Mouse (Mus musculus) small intestine, adult 2 months (tissue): Measurements from ENCODE around the gene Zfp318. TPM values are rescaled to one million over a fixed set of nuclear protein-coding genes. Genes with fewer than 3 reads are reported as not detected.

Experiments used
- H3K27ac ChIP-seq: fragments of 200-500 bp; 2 replicates; pipeline ENCODE4 v1.5.1; 2012; ENCODE audit warnings: low read depth, low read length, control low read depth, inconsistent platforms; ENCODE audit not compliant: insufficient read depth
- H3K27me3 ChIP-seq: fragments of 200-500 bp; 2 replicates; pipeline ENCODE4 v1.6.1; 2012; ENCODE audit warnings: mild to moderate bottlenecking, moderate library complexity, low read length, inconsistent platforms; ENCODE audit not compliant: control insufficient read depth, insufficient read depth
- H3K36me3 ChIP-seq: fragments of 200-500 bp; 2 replicates; pipeline ENCODE4 v1.6.1; 2012; ENCODE audit warnings: mild to moderate bottlenecking, low read length, control low read depth, inconsistent platforms; ENCODE audit not compliant: control insufficient read depth, insufficient read depth
- H3K4me1 ChIP-seq: fragments of 200-500 bp; 2 replicates; pipeline ENCODE4 v1.6.1; 2012; ENCODE audit warnings: low read length, inconsistent platforms, mixed read lengths; ENCODE audit not compliant: control insufficient read depth, insufficient read depth, insufficient read length
- H3K4me3 ChIP-seq: fragments of 200-500 bp; 2 replicates; pipeline ENCODE4 v1.5.1; 2012; ENCODE audit warnings: low read depth, mild to moderate bottlenecking, control low read depth, inconsistent platforms, low read length, moderate library complexity
- CTCF ChIP-seq: fragments of 200-500 bp; IDR thresholded peaks from 2 replicates; pipeline ENCODE4 v1.5.1; 2012; ENCODE audit warnings: low read depth, mild to moderate bottlenecking, control low read depth, inconsistent platforms, low read length, moderate library complexity, mixed read lengths; ENCODE audit not compliant: insufficient replicate concordance, insufficient read length; ENCODE audit errors: extremely low read depth
- POLR2A ChIP-seq: fragments of 200-500 bp; IDR thresholded peaks from 2 replicates; pipeline ENCODE4 v1.6.1; 2012; ENCODE audit warnings: low read depth, mild to moderate bottlenecking, control low read depth, inconsistent platforms, low read length, moderate library complexity
- WGBS: fragments of 180-500 bp; shearing (Covaris S2); methylation state at CpG from one replicate; pipeline ENCODE4 v1.1.7; 2018; 5-methylcytosine and 5-hydroxymethylcytosine counted together
- polyA plus RNA-seq: library from polyadenylated mRNA; depleted of rRNA; stranded (reverse); fragments of >200 nt; gene quantifications from 2 replicates; pipeline ENCODE4 v1.2.3, GENCODE M21; 2012

Zfp318 gene
- polyA plus RNA-seq, 1 experiment, result 5.8 TPM

GRCm38 (mm10) chr17:46384061-46384801, 700 bp downstream of the Zfp318 start:
- no peaks in the 10 kb centered on the region; the same call in 1 of the 2 replicates for H3K27me3 ChIP-seq
- peak overlapping the region; percentile 96 for H3K4me3 ChIP-seq
- WGBS, result 1% methylated on average over 70 of the region's 70 CpGs

DNA sequence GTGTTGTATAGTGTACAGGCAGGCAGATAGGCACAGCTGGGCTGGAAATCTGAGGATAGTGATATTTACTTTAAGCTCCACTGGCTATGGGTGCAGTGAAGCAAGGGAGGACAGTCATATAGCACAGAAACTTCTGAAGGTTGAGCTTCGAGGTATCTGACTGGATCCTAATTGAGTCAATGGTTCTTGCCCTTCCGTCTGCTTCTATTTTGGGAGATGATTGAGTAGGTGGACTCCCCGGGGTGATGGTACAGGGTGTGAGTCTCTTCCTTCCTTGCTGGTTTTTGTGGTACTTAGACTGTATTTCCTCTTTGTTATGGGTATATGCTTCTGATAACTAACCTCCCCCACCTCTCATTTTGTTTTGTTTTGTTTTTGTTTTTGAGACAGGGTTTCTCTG, 4.7 kb downstream of the Zfp318 start:
- H3K4me3 ChIP-seq, result no peak overlapping the region
- H3K4me1 ChIP-seq, result no peaks in the 10 kb centered on the region
- 81% methylated on average over 3 of the region's 3 CpGs for WGBS
- peaks cover 3% of the 10 kb centered on the region; the same call in 1 of the 2 replicates for H3K36me3 ChIP-seq
- H3K27me3 ChIP-seq, result no peaks in the 10 kb centered on the region; the same call in 1 of the 2 replicates
- H3K27ac ChIP-seq, result no peak overlapping the region
- no peak for TF ChIP-seq CTCF
- no peak for TF ChIP-seq POLR2A

More at GRCm38 (mm10) chr17:46384061-46384801, 700 bp downstream of the Zfp318 start:
- Histone ChIP-seq H3K36me3 (peaks cover 3% of the 10 kb centered on the region; the same call in 1 of the 2 replicates), H3K4me1 (no peaks in the 10 kb centered on the region), H3K27ac (no peak overlapping the region; the same call in 1 of the 2 replicates)
- TF ChIP-seq CTCF, result no peak
- no peak for TF ChIP-seq POLR2A

DNA sequence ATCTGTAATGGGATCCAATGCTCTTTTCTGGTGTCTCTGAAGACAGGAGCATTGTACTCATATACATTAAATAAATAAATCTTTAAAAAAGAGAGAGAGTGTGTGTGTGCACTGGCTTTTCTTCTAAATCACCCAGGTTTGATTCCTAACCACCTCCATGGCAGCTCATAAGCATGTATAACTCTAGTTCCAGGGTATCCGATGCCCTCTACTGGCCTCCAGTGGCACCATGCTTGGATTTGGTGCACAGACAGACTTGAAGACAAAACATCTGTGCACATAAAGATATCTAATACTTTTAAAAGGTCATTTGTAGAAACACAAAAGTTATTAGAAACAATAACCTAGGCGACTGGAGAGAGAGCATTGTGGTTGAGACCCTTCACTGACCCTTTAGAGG, 9.5 kb downstream of the Zfp318 start:
- no peak overlapping the region for H3K4me3 ChIP-seq
- no peak overlapping the region for H3K27ac ChIP-seq
- peaks cover 11% of the 10 kb centered on the region for H3K36me3 ChIP-seq
- H3K4me1 ChIP-seq, result no peaks in the 10 kb centered on the region
- WGBS, result 52% methylated on average over 2 of the region's 2 CpGs
- no peaks in the 10 kb centered on the region for H3K27me3 ChIP-seq
- TF ChIP-seq POLR2A (no peak), CTCF (peak; percentile 45; the same call in 1 of the 2 replicates)

GRCm38 (mm10) chr17:46394631-46395030, 11.1 kb downstream of the Zfp318 start:
- Histone ChIP-seq H3K27ac (no peak overlapping the region), H3K36me3 (peaks cover 10% of the 10 kb centered on the region), H3K4me3 (no peak overlapping the region), H3K27me3 (no peaks in the 10 kb centered on the region), H3K4me1 (no peaks in the 10 kb centered on the region)
- TF ChIP-seq POLR2A (no peak), CTCF (no peak)
- WGBS, result 85% methylated on average over 1 of the region's 1 CpGs

DNA sequence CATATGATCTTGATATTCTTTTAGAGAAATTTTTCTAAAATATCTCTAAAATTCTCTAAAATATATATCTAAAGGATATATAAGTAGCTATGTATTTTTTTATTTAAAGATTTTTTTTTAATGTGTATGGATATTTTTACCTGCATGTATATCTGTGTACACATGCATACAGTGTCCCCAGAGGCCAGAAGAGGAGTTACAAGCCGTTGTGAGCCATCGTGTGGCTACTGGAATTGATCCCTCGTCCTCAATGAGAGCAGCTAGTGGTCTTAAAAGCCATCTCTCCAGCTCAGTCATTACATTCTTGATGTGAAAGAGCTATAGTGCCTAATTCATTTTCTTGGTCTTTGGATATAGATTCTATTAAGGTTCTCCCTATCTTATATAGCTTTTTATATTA, 24.9 kb downstream of the Zfp318 start:
- no peak overlapping the region for H3K4me3 ChIP-seq
- H3K36me3 ChIP-seq, result peaks cover 25% of the 10 kb centered on the region
- H3K27me3 ChIP-seq, result no peaks in the 10 kb centered on the region
- 31% methylated on average over 3 of the region's 3 CpGs for WGBS
- H3K27ac ChIP-seq, result no peak overlapping the region
- no peaks in the 10 kb centered on the region for H3K4me1 ChIP-seq
- TF ChIP-seq CTCF (no peak), POLR2A (no peak)

DNA sequence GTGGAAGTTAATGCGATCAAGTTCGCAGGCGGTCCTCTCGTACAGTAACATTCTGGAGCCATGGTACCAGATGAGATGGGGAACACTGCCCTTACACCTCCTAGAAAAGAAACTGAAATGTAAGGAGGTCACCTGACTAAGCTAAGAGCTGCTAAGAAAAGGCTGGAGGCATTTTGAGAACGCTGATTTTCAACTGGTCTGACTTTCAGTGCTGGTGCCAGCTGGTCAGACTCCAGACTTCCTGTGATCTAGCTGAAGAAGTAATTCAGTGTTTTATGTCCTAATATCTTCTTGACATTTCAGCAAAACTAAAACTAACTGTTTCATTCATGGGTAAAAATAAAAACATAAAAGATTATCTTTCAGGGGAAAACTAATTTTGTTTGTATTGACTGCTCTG, 35.1 kb downstream of the Zfp318 start:
- no peaks in the 10 kb centered on the region for H3K27me3 ChIP-seq
- H3K36me3 ChIP-seq, result no peaks in the 10 kb centered on the region
- no peak overlapping the region for H3K4me3 ChIP-seq
- TF ChIP-seq CTCF, result no peak
- TF ChIP-seq POLR2A, result no peak
- no peak overlapping the region for H3K27ac ChIP-seq
- no peaks in the 10 kb centered on the region for H3K4me1 ChIP-seq
- 85% methylated on average over 5 of the region's 5 CpGs for WGBS

DNA sequence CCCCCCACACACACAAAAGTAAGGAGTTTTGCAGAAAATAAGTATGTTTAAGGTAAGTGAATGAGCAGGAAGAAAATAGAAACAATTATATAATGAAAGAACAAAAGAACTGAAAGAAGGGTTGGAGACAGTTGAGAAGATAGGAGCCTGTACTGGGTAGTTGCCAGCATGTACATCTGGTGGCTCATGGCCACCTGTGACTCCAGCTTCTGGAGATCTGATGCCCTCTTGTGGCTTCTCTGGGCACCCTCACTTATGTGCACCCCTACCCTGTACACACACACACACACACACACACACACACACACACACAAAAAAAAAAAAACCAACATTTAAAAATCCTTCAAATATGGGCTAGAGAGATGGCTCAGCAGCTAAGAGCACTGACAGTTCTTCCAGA, 36.2 kb downstream of the Zfp318 start:
- no peaks in the 10 kb centered on the region for H3K27me3 ChIP-seq
- no peaks in the 10 kb centered on the region for H3K36me3 ChIP-seq
- no peak overlapping the region for H3K27ac ChIP-seq
- H3K4me1 ChIP-seq, result no peaks in the 10 kb centered on the region
- TF ChIP-seq CTCF, result no peak
- no peak for TF ChIP-seq POLR2A
- no peak overlapping the region for H3K4me3 ChIP-seq
